8 mouse cellular contexts compared by ENCODE assay signal in the genomic region with DNA sequence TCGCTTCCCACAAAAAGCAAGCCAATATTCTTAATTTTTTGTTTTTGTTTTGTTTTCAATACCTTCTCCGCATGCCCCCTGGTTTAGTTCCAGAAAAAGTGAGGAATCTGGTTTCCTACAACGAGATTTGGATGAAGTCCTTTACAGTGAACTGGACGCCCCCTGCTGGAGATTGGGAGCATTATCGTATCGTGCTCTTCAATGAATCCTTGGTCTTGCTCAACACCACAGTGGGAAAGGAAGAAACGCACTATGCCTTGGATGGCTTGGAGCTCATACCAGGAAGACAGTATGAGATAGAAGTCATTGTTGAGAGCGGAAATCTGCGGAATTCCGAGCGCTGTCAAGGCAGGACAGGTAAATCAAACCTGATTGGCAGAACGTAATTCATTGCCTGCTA. TPM values are rescaled to one million over a fixed set of nuclear protein-coding genes. Genes with fewer than 3 reads are reported as not detected.
DNase-seq lines count a peak whose midpoint lies in the region; ATAC-seq lines count a peak whose summit lies in the region.

No protein-coding gene starts in this region.

- DNase-seq in urinary bladder, adult 18-20 months (ENCODE audit: low spot score in 2 of 2), result peak; percentile 39 to 43
- DNase-seq in urinary bladder, postnatal 10 days (ENCODE audit: low spot score), result no peak
- peak; percentile 47 to 77 for DNase-seq in cerebellum, postnatal 4 days (ENCODE audit: low spot score in 2 of 2)
- DNase-seq in gastrocnemius, adult 8-10 months (ENCODE audit: low spot score in 2 of 2), result peak; percentile 13 to 29
- DNase-seq in kidney, adult 11 months, result peak; percentile 72
- peak; percentile 82 to 89 for DNase-seq in left cerebral cortex, postnatal 25 days (ENCODE audit: low spot score in 2 of 2)
- peak; percentile 94 for DNase-seq in midbrain, embryonic 14.5 days
- DNase-seq in testis, postnatal 10 days (ENCODE audit: low spot score), result peak; percentile 86

- no peak overlapping the region for H3K27ac ChIP-seq in midbrain, embryonic 14.5 days (replicated peaks; ENCODE audit: low read depth, low read length)

- no peak overlapping the region for H3K4me2 ChIP-seq in midbrain, embryonic 14.5 days (ENCODE audit: low read length)

- no peak for ATAC-seq in midbrain, embryonic 14.5 days (ENCODE audit: low FRiP score, low TSS enrichment)

- H3K9me3 ChIP-seq in midbrain, embryonic 14.5 days (ENCODE audit: control insufficient read depth, low read length), result no peaks in the 10 kb centered on the region

- H3K27me3 ChIP-seq in midbrain, embryonic 14.5 days (ENCODE audit: control insufficient read depth, insufficient read depth, low read length), result no peaks in the 10 kb centered on the region

- WGBS in midbrain, embryonic 14.5 days, result 23% methylated on average over 12 of the region's 12 CpGs

- intact Hi-C loops in left cerebral cortex, postnatal 25 days (cut with DNase I), result loop anchor here (1.0 to 5.0 kb wide), 3 partner anchors 111 to 397 kb away; no protein-coding TSS in a partner anchor

- no peaks in the 10 kb centered on the region for H3K36me3 ChIP-seq in midbrain, embryonic 14.5 days (ENCODE audit: control insufficient read depth, insufficient read depth, low read length)

- no peak overlapping the region for H3K4me3 ChIP-seq in midbrain, embryonic 14.5 days (replicated peaks; ENCODE audit: low read depth, low read length)

- H3K9ac ChIP-seq in midbrain, embryonic 14.5 days (replicated peaks; ENCODE audit: low read length), result no peak overlapping the region

- H3K4me1 ChIP-seq in midbrain, embryonic 14.5 days (ENCODE audit: control insufficient read depth, insufficient read depth, low read length), result no peaks in the 10 kb centered on the region

RNA-seq across cellular contexts. Expression of gene Ptprb, which starts 43.9 kb away (rescaled TPM):
- total RNA-seq in gastrocnemius, adult 8-10 months (2022), result 10 to 100 TPM; 16.5 to 22.8 (median 20.0) TPM
- total RNA-seq in left cerebral cortex, postnatal 25 days (2021), result 10 to 100 TPM; 16.3 to 23.0 TPM
- polyA plus RNA-seq in midbrain, embryonic 14.5 days (2014; fragmentation: Nextera tagmentation; extraction: Ambion mirVana), result 2.1 and 3.7 TPM in 2 replicates
